Mouse (Mus musculus) thymus, adult 18-20 months (tissue): ENCODE measurements around the gene Ddah1.

ENCODE experiments used
- DNase-seq, 2 experiments: peaks; one replicate each; pipeline ENCODE4 v3.0.0; 2022; ENCODE audit warnings: mixed read lengths in 2 of 2

Gene Ddah1

DNA sequence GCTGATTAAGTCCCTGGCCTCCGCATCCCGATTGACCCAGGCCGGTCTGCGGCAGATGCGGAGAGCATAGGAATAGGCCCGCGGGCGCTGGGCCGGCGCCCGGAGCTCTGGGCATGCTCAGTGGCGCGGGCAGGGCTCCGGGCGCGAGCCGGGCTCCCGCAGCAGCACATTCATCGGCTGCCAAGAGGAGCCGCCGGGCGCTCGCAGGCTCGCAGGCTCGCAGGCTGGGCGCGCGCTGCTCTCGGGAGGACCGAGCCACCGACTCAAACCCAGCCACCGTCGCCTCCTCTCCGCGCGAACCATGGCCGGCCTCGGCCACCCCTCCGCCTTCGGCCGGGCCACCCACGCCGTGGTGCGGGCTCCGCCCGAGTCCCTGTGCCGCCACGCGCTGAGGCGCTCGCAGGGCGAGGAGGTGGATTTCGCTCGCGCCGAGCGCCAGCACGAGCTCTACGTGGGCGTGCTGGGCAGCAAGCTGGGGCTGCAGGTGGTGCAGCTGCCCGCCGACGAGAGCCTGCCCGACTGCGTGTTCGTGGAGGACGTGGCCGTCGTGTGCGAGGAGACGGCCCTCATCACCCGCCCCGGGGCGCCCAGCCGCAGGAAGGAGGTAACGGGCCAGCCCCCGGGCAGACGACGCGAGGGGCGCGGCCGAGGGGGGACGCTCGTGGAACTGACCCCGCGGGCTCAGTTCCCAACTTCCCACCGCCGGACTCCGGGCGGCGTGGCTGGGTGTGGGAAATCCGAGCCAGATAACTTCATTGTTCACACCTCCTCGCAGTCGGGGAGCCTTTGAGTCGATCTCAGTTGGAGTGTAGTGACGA is at the start of gene Ddah1:
Gene Ddah1 (plus strand): TSS at position 115 of the 818 bp plus-strand sequence.
- DNase-seq: no peak

DNA sequence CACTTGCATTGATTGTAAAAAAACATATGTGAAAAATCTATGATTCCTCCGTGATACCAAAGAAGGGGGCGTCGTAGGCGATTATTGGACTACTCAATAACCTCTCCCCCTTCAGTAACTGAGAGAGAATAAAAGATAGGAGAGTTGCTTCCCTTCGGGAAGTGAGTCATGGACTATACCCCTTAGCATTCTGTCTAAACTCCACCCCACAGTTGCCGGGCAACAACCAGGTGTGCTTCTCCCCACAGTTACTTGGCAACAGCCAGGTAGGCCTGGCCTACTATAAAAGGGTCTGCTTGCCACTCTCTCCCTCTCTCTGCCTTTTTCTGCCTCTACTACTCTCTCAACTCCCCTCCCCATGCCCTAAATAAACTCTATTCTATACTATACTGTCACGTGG is 42.6 kb upstream of the Ddah1 start:
- DNase-seq: no peak

DNA sequence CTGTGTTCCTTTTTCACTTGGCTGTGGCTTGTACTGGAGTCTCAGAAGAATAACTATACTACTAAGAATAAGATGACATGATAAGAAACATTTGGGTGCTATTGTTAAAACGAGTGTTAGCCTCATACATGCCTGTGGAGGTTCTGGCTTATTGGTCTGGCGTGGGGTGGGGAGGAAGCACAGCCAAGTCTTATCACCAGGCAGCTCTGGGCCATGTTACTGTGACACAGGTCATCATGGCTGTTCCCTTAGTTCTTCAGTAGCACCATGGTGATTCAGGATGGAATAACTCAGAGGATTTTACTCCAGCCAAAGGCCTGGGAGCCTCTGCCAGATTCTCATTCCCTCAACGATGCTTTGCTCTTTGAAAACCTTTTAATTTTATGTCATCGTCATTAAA is 38.8 kb upstream of the Ddah1 start:
- no peak for DNase-seq

DNA sequence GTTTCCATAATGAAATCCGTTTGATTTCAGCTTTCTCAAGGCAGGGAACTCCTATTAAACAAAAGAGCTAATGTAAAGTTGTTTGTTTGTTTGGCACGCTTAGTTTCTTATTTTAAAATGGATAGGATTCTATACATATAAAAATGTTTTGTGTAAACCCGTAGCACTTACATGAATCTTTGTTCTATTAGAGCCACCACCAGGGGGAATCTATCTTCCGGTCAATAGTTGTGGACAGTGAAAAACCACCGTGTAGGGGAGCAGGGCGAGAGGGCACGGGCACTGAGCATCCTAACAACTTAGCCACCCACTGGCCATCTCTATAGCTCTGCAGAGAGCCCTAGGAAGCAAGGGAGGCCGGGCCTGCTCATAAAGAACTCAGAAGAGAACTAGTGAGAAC is 33.4 kb upstream of the Ddah1 start:
- no peak for DNase-seq

DNA sequence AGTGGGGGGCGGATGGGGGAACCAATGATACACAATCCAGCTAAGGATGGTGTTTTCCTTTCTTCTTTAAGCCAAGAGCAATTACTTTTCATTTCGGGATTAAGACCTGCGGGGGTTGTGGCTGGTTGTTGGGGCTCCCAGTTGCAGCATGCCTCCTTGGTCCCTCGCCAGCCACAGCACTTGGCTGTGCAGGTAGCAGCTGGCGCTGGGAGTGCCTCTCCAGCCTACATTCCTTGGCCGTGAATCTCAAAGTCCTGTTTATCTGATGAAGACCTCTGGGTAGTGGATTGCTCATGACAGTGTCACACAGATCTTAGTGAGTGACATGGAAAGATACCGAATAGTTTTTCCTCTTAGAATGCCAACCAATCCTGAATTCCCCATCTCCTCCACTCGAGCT is 30.1 kb upstream of the Ddah1 start:
- DNase-seq: no peak

DNA sequence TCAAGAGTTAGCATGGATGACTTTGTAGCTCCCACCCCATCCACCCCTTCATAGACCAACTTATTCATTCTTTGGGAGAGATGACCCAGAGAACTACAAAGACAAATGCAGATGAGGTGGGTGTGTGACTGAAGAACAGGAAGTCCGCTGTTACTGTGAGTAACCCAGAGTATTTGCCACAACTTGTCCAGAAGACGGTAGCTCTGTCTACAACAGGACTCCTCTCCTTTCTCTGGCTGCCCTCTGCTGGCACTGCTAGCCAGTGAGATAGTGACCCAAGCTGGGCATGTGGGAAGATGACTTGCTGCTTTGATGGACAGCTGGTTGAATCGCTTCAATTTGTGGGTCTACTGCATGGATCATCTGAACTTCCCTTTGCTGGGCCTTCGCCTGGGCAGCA is 28.9 kb upstream of the Ddah1 start:
- no peak for DNase-seq

DNA sequence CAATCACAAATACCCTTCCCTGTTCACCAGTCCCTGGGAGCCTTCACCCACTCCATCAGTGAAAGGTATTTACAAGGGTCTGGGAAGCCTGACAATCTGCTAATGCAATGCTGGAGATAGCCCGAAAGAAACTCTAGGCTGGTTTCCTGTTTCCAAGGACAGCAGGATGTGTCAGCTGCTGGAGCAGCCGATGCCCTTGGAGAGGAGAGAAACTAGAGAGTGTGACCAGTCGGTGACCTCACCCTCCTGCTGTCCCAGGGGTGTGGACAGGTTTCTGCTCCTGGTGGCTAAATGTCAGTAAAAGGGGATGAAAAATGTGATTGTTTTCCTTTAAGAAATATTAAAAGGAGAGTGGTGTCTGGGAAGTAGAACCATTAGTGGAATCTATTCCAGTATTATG is 28.4 kb upstream of the Ddah1 start:
- no peak for DNase-seq

DNA sequence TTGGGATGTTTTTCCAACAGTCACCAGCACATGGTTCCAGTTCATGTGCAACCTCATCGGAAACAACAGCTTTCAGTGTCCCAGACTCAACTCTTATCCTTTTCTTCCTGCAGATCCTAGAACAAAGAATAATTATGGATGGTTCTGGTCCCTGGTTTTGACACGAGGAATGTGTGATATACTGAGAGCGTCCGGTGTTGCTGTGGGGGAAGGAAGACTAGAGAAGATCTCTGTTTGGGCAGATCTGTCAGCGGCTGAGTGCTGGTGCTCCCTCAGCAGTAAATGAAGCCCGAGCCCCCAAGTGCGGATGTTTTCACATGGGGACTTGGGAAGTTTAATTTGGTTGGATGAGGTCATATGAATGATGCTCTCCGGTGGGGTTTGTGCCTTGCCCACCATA is 23.6 kb upstream of the Ddah1 start:
- DNase-seq: no peak

DNA sequence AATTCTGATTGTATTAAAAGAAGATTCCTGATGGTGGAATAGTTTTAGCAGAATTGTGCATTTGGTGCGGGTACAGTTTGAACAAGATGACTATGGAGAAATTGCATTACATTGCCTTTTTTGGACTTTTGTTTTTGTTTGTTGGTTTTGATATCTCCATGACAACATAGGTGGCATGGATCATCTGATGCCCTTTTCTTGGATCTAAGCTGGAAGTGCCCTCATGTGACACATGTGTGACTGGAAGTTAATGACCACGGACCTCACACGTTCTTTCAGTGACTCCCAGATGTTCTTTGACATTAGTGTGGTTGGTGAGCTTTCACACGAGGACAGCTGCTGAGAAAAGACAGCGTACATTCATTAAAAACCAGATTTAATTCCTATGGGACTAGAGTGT is 21.9 kb upstream of the Ddah1 start:
- DNase-seq: no peak

DNA sequence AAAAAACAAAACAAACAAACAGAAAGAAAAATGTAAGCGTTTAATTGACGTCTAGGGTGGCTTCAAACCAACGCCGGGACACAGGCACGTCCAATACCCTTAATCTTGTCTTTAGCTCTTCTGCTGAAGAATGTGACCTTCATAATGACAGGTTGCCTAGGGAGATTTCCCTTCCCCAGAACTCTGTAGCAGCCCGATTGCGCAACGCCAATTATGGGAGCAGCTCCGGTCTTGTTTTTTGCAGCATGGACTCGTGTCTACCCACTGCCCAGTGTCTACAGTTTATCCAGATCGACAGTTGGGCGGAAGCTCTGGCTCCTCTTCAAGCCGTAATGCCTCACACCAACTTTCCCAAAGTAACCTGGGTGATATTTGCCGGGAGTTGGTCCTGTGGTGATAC is 19.8 kb upstream of the Ddah1 start:
- no peak for DNase-seq

DNA sequence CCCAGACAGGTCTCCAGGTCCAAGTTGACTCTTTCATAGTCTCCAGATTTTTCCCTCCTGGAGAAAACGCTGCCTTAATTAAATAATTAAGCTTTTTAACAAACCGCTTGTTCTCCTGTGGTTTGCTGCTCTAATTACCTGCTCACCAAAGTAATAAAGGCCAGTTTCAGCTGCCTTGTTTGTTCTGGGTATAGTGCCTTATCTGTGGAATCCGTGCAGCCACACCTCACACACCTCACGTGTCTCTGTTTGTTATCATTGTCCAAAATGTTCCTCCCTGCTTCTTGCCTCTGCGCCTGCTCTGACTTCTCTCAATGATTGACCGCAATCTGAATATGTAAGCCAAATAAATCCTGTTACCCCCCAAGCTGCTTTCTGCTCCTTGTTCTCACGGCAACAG is 18.6 kb upstream of the Ddah1 start:
- no peak for DNase-seq

DNA sequence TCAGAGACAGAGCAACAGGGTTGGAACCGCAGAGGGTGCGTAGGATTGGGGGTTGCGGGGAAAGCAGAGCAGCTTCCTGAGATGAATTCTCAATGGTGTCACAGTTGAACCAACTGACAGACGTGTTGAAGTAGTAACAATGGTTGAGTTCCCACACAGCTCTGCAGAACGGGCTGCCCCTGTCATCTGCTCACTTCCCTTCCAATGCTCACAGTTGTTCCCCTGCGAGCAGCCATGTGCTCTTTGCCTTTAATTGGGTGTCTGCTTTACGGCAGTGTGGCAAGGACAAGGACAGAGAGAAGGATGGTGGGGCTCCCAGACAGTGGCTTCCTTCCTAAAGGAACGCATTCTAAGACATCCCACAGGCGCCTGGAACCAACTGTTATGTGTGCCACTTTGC is 15.4 kb upstream of the Ddah1 start:
- no peak for DNase-seq

DNA sequence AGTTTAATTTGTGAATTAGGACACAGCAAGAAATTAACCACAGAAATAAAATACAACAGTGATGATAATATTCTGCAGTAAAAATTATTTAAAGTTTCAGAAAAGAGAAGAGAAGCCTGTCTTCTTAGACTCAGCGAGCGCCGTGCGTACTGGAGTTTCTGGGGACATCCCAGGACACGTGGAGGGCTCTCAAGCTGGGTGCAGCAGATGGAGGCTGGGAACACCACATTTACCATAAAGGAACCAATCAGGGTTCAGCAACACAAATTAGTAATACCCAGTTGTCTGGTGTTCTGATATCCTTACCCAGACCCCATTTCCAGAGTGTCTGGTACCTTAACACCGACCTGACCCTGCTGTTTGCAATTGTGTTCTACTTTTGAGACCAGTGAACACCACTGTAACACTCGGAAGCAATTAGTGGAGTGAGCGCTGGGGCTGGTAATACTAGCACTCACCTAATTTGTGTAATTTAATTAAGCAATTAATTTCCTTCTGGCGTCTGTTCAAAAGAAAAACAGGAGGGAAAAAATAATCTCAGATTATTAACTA is 14.9 kb upstream of the Ddah1 start:
- DNase-seq: no peak

DNA sequence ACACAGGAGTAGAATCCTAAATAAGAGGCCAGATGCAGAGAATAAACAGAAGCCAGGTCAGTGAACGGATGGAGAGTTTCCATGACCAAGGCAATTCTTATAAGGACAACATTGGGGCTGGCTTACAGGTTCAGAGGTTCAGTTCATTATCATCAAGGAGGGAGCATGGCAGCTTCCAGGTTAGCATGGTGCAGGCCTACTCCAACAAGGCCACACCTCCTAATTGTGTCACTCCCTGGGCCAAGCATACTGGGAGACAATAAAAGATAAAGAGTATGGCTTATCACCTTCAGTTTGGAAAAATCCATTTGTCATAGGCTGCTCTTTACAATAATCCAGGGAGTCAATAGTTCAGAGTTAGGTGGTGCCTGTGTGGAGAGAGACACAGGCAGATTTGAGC is 9.8 kb upstream of the Ddah1 start:
- no peak for DNase-seq

DNA sequence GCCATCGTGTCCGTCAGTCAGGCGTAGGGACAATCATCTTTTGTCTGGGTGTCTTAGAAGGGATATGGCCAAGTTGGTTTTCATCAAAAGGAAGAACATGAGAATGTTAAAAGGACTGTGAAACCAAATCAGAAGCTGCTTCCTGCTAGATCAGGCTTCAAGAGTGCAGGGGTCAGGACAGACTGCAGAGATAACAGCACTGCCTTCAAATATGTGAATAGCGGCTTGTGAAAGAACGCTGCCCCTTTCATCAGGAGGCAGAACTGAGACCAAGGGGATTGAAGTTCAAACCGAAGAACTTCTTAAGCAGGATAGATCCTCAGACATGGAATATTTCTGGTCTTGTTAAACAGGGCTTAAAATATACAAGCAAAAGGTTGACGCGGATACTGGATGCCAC is 2.0 kb upstream of the Ddah1 start:
- DNase-seq: no peak

DNA sequence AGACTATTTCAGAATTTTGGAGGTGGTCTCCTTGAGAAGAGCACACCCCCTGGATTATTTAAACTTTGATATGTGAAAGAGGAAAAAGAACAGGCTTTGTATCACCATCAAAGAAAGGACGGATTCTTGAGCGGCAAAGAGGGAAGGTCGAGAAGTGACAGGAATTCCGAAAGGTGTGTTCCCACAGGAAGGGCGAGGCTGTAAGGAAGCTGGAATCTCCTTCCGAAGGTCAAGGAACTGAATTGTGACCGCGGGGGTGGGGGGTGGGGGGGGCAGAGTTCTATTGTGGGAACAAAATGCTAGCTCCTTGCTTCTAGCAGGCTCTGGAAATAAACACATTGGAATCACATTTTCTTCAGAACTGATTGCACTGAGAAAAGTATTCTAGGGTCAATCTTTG is 1.3 kb upstream of the Ddah1 start:
- DNase-seq: no peak

DNA sequence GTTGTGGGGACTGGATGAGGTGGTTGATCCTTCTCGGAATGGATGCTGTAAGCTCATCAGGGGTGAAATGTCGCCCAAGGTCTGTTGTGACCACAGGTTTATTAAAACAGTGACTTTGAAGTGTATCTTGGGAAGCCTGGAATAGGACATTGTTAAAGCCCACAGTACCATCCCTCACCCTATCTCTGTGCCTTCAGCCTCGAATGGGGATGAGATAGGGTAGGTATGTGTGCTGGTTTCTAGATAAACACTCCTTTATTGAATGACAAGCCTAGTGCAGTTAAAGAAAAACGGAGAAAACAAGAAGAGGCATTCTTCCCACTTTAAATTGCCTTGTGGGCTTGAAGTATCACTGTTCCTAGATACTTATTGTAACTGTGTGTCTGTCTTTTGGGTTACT is 631 bp upstream of the Ddah1 start:
- DNase-seq: no peak

DNA sequence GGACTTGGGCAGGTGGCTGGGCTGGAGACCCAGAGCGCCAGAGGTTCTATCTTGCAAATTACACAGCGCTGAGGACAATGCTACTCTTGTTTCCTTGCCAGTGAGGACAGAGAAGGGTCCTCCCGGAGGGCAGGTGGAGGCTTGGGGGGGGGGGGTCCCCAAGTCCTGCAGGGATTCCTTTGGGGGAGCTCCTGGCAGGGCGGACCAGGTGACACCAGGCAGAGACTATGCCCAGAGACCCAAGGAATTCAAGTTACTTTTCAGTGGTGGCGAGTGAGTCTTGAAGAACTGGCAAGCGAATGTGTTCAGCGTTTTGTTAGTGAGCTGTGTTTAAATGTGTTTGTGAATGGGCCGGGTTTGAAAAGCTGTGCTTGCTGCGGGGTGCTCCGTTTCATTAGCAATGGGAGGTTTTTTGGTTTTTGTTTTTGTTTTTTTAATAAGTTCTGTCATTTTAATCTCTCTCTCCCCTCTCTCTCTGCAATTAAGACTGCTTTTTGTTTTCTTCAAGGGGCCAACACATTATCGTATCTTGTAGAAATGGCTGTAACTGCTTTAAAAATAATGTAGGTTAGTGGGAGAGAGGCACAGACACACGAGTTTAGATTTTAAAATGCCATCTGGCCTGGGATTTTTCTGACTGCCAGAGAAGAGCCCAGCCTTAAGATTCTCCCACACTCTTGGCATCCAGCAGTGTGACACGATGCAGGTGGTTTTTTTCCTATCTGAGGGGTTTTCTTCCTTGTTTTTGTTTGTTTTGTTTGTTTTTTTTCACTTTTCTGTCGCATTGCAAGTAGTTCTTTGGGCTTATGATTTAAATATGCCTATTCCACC is 1.1 kb downstream of the Ddah1 start:
- DNase-seq: no peak

DNA sequence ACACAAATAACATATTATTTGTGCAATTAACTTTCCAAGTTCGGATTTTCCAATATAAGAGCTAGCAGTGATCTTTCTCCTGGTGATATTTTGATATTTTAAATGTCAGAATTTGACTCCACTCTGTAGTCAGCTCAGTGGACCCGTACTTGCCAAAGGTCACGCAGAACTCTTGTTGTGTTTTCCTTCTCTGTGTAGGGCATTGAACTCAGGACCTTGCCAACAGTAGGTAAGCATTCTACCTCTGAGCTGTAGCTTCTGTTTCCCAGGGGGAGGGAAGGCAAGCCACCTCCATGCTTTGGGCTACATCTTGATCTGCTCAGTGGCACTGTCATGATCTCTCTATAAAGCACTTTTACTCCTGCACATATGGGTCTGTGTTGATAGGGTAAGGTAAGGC is 2.1 kb downstream of the Ddah1 start:
- no peak for DNase-seq

DNA sequence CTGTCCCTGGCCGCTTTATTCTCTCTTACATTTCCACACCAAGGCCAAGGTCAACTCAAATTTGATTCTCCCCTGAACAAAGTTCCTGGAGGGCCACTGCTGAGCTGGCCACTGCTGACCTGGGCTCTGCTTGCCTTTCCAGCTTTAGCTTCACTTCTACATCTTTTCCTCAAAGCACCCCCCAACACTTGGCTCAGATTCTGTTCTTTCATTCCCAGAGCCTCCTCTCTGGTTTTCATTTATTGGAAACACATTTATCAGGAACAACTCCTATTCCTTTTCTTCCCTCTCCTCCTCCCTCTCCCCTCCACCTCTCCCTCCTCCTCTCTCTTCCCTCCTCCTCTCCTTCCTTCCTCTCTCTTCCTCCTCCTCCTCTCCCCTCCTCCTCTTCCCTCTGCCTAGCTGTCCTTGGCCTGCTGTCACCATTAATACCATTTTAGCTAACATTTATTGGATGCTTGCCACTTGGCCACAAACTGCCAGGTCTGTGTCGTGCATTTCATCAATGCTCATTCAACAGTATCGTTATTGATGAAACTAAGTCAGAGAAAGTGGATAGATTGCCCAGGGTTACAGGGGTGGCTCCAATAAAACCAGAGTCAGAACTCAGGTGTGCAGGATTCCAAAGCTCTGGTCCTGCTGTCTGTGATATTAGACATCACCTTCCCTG is 3.2 kb downstream of the Ddah1 start:
- no peak for DNase-seq

DNA sequence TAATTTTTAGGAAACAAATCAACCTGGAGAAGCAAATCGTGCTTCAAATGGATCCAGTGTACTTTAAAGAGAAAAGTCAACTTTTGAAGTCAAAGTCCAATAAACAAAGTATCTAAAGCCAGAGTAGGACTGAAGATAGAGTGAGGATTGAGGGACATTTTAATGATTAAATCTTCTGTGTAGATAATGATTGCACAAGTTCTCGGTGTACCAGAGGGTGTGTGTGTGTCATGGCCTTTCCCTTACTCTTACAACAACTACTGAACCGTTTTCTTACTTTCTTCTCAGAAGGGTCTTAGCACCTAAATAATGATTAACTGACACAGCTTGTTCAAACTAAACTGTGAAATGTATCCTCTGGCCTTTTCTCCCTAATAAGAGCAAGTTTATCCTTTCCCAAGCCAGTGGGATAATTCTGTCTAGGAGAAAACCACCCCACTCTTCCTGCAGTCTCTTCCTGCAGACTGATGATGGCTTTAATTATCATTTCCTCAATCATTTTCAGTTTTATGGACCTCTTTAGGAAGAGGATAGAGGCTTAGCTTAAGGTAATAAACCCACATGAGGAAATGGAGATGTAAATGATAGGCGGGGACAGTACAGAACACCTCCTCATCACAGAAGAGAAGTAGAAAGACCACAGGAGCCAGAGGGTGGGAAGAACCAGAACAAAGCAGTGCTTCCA is 4.6 kb downstream of the Ddah1 start:
- DNase-seq: no peak

DNA sequence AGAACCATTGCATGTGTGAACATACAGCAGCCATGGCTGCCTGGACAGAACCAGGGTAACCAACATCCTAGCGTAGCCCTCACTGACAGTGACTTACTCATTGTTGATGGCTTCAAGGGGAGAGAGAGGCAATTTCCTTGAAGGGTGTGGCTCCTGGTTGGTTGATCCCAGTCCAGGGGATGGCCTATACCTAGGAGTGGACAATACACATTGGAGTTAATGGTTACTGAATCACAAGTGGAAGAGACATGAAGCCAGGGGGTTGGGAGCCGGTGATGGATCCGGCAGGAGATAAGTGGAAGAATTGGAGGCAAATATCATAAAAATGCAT is 5.1 kb downstream of the Ddah1 start:
- DNase-seq: no peak

DNA sequence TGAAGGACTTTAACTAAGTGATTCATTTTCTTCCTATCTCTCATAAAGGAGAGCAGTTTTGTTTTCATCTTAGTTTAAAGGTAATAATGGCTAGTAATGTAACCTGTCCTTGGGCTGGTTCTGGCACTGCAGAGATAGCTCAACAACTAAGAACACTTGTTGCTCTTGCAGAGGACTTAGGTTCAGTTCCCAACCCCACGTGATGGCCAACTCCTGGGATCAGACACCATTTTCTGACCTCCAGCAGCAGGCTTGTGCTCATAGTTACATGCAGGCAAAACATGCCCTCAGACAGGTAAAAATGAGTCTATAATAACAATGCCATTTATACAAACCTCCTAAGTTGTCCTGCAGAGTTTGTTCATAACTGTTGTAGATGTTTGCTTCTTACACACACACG is 5.9 kb downstream of the Ddah1 start:
- no peak for DNase-seq
